Mouse (Mus musculus) layer of hippocampus, adult 9-10 months (tissue): ENCODE measurements around the gene Sec23ip.
"Not testable (repeated sequence)": the region's sequence is repeated elsewhere in the genome, so short reads cannot be mapped to it uniquely, and the experiment has no call there.

Source experiments
- DNase-seq: peaks from one replicate; pipeline ENCODE4 v3.0.0; 2022; ENCODE audit warnings: low spot score

Sec23ip gene

GRCm38 (mm10) chr7:128744684-128745485, at the start of gene Sec23ip:
Gene Sec23ip, plus strand, starts transcription at chr7:128744943.
- DNase-seq, result peak; percentile 99

GRCm38 (mm10) chr7:128699959-128700358, 44.8 kb upstream of the Sec23ip start:
- DNase-seq, result not testable (repeated sequence)

- peak; percentile 54 for DNase-seq
These were observed 39.0 kb upstream of the Sec23ip start for GRCm38 (mm10) chr7:128705735-128706134.

GRCm38 (mm10) chr7:128717991-128718390, 26.8 kb upstream of the Sec23ip start:
- no peak for DNase-seq

GRCm38 (mm10) chr7:128724761-128725160, 20.0 kb upstream of the Sec23ip start:
- peak; percentile 88 for DNase-seq

GRCm38 (mm10) chr7:128725189-128725588, 19.6 kb upstream of the Sec23ip start:
- DNase-seq, result no peak

GRCm38 (mm10) chr7:128726999-128727398, 17.7 kb upstream of the Sec23ip start:
- DNase-seq, result no peak

GRCm38 (mm10) chr7:128727701-128728100, 17.0 kb upstream of the Sec23ip start:
- no peak for DNase-seq

- no peak for DNase-seq
These were observed 16.0 kb upstream of the Sec23ip start for GRCm38 (mm10) chr7:128728738-128729137.

- no peak for DNase-seq
These were observed 13.2 kb upstream of the Sec23ip start for GRCm38 (mm10) chr7:128731585-128731984.

GRCm38 (mm10) chr7:128738041-128738440, 6.7 kb upstream of the Sec23ip start:
- no peak for DNase-seq

- DNase-seq, result no peak
These were observed 5.7 kb upstream of the Sec23ip start for GRCm38 (mm10) chr7:128739116-128739461.

GRCm38 (mm10) chr7:128739462-128740277, 5.1 kb upstream of the Sec23ip start:
- no peak for DNase-seq

GRCm38 (mm10) chr7:128740334-128740733, 4.4 kb upstream of the Sec23ip start, which contains the start of gene Mcmbp:
Gene Mcmbp, minus strand, starts transcription at chr7:128740495.
- peak; percentile 84 for DNase-seq

- no peak for DNase-seq
These were observed 845 bp upstream of the Sec23ip start for GRCm38 (mm10) chr7:128743898-128744297.

GRCm38 (mm10) chr7:128746151-128746550, 1.4 kb downstream of the Sec23ip start:
- no peak for DNase-seq

GRCm38 (mm10) chr7:128748758-128749157, 4.0 kb downstream of the Sec23ip start:
- DNase-seq, result no peak

- DNase-seq, result no peak
These were observed 5.6 kb downstream of the Sec23ip start for GRCm38 (mm10) chr7:128750296-128750695.

- no peak for DNase-seq
These were observed 7.3 kb downstream of the Sec23ip start for GRCm38 (mm10) chr7:128752012-128752411.

- no peak for DNase-seq
These were observed 10.7 kb downstream of the Sec23ip start for GRCm38 (mm10) chr7:128755396-128755795.

- no peak for DNase-seq
These were observed 14.2 kb downstream of the Sec23ip start for GRCm38 (mm10) chr7:128758948-128759347.

- no peak for DNase-seq
These were observed 22.0 kb downstream of the Sec23ip start for GRCm38 (mm10) chr7:128766696-128767095.

- DNase-seq, result no peak
These were observed 32.5 kb downstream of the Sec23ip start for GRCm38 (mm10) chr7:128777201-128777600.
